Mouse (Mus musculus) embryonic facial prominence, embryonic 11.5 days (tissue): ENCODE results near the gene Gm20388. TPM values are rescaled to one million over a fixed set of nuclear protein-coding genes. Genes with fewer than 3 reads are reported as not detected.

Experiments used
- ATAC-seq: fragments of 200-750 bp; cut with Nextera tagmentation; replicated peaks from 2 replicates; pipeline ENCODE4 v1.8.0; 2017; ENCODE audit warnings: low read depth; ENCODE audit not compliant: insufficient number of reproducible peaks, low FRiP score, low TSS enrichment
- DNase-seq: peaks from one replicate; pipeline ENCODE4 v3.0.0-alpha.2; 2015; ENCODE audit warnings: low spot score
- H3K27ac ChIP-seq: fragments of 300-500 bp; sonication (generic); replicated peaks from 2 replicates; pipeline ENCODE4 v1.5.1; 2014; ENCODE audit warnings: mild to moderate bottlenecking, low read depth, low read length, control low read depth
- H3K27me3 ChIP-seq: fragments of 300-500 bp; sonication (generic); 2 replicates; pipeline ENCODE4 v1.6.1; 2014; ENCODE audit warnings: mild to moderate bottlenecking, low read length, moderate library complexity, mixed read lengths; ENCODE audit not compliant: control insufficient read depth, insufficient read depth
- H3K36me3 ChIP-seq: fragments of 300-500 bp; sonication (generic); replicated peaks from 2 replicates; pipeline ENCODE4 v1.6.1; 2014; ENCODE audit warnings: low read depth, mild to moderate bottlenecking, low read length, moderate library complexity, mixed read lengths; ENCODE audit not compliant: control insufficient read depth, insufficient read depth
- H3K4me1 ChIP-seq: fragments of 300-500 bp; sonication (generic); 2 replicates; pipeline ENCODE4 v1.6.1; 2014; ENCODE audit warnings: low read length, mixed read lengths; ENCODE audit not compliant: control insufficient read depth, insufficient read depth
- H3K4me2 ChIP-seq: fragments of 300-500 bp; sonication (generic); 2 replicates; pipeline ENCODE4 v1.6.1; 2014; ENCODE audit warnings: low read depth, mild to moderate bottlenecking, control low read depth, low read length, moderate library complexity
- H3K4me3 ChIP-seq: fragments of 300-500 bp; sonication (generic); 2 replicates; pipeline ENCODE4 v1.5.1; 2014; ENCODE audit warnings: low read depth, low read length, control low read depth
- H3K9ac ChIP-seq: fragments of 300-500 bp; sonication (generic); replicated peaks from 2 replicates; pipeline ENCODE4 v1.6.1; 2014; ENCODE audit warnings: mild to moderate bottlenecking, control low read depth, low read length
- H3K9me3 ChIP-seq: fragments of 300-500 bp; sonication (generic); replicated peaks from 2 replicates; pipeline ENCODE4 v1.6.1; 2016; ENCODE audit warnings: mild to moderate bottlenecking, low read length, inconsistent platforms, mixed read lengths; ENCODE audit not compliant: control insufficient read depth
- WGBS: fragments of 180-500 bp; shearing (Covaris S2); extraction: QIAGEN DNeasy Blood & Tissue Kit; methylation state at CpG from one replicate; pipeline ENCODE4 v1.1.7; 2014; 5-methylcytosine and 5-hydroxymethylcytosine counted together
- polyA plus RNA-seq: library from polyadenylated mRNA; unstranded; fragments of >200 nt; fragmentation: Nextera tagmentation; extraction: Ambion mirVana; gene quantifications from 2 replicates; pipeline ENCODE4 v1.2.1, GENCODE M21; 2014

Gene Gm20388
- polyA plus RNA-seq, 1 experiment from 2014 or later, result 3.1 TPM

DNA sequence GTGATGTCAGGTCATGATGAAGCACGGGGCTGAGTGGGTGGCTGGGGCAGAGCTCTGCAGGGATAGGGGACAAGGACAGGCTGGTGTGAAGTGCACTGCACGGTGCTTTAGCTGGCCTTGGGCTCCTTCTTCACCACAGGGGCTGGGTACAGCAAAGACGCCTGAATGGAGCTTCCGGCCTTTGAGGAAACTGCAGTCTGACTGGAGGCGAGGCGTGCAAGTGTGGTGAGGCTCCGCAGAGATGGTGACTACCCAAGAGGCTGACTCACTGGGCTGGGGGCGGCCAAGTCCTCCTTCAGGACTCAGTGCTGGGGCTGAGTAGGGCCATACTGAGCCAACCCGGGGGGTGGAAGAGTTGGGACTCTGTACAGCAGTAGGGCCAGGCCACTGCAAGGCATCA, 295.3 kb downstream of the Gm20388 start:
- Histone ChIP-seq H3K36me3 (no peaks in the 10 kb centered on the region), H3K4me3 (no peak overlapping the region), H3K27ac (no peak overlapping the region), H3K4me1 (peaks cover 3% of the 10 kb centered on the region), H3K4me2 (no peak overlapping the region), H3K27me3 (no peaks in the 10 kb centered on the region), H3K9me3 (no peaks in the 10 kb centered on the region), H3K9ac (no peak overlapping the region)
- DNase-seq, result no peak
- no peak for ATAC-seq
- WGBS, result 85% methylated on average over 9 of the region's 9 CpGs

DNA sequence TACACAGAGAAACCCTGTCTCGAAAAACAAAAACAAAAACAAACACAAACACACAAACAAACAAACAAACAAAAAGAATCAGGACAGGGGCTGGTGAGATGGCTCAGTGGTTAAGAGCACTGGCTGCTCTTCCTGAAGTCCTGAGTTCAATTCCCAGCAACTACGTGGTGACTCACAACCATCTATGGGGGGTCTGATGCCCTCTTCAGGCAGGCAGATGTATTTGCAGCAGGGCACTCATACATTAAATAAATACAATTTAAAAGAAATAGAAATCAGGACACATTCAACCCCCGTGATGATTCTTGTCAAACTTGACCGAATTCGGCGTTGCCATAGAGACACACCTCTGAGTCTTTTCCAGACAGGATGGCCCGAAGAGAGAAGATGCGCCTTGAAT, 296.7 kb downstream of the Gm20388 start:
- Histone ChIP-seq H3K4me1 (peaks cover 3% of the 10 kb centered on the region), H3K9ac (no peak overlapping the region), H3K4me3 (no peak overlapping the region), H3K27ac (no peak overlapping the region), H3K27me3 (no peaks in the 10 kb centered on the region), H3K9me3 (no peaks in the 10 kb centered on the region), H3K36me3 (no peaks in the 10 kb centered on the region), H3K4me2 (no peak overlapping the region)
- WGBS, result 90% methylated on average over 8 of the region's 8 CpGs
- ATAC-seq, result no peak
- no peak for DNase-seq

DNA sequence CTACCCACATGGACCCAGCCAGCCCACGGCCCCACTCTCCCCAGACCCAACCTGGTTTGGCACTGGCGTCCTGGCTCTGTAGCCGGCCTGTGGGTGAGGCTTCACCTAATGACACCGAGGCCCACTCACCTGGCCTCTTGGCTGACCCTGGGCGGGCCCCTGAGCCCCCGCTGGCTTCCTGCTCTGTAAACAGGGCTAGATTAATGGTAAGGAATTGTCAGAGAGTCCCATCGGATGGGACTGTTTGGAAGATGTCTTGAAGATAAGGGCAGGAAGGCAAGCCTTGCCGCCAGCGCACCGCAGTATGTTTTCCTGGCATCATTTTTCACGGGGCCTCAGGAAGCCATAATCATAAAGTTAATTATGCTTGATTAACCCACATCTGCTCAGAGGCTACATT, 297.5 kb downstream of the Gm20388 start:
- Histone ChIP-seq H3K27me3 (no peaks in the 10 kb centered on the region), H3K4me1 (peaks cover 3% of the 10 kb centered on the region), H3K36me3 (no peaks in the 10 kb centered on the region), H3K4me2 (no peak overlapping the region), H3K4me3 (no peak overlapping the region), H3K9me3 (no peaks in the 10 kb centered on the region), H3K27ac (no peak overlapping the region), H3K9ac (0 out of 2 replicates have a peak overlapping the region, but pooled peaks have one; percentile 22)
- 59% methylated on average over 11 of the region's 11 CpGs for WGBS
- no peak for ATAC-seq
- DNase-seq, result no peak

DNA sequence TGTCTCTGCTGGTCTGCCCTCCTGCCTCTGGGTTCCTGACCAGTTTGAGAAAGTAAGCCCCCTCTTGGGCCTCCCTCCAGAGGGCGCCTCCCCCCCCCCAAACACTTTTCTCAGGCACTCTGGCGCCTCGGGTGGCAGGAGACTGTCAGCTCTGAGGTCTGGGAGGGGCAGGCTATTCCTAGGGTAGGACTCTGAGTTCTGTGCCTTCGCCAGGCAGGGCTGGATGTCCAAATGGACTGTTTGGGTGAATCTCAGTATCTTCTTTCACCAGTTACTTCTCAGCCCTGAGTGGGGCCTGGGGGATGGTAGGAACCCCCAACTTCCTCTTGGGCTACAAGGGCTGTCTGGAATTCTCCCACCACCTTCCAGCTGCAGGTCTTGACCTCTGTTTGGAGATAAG, 300.7 kb downstream of the Gm20388 start:
- Histone ChIP-seq H3K36me3 (no peaks in the 10 kb centered on the region), H3K27ac (no peak overlapping the region), H3K9ac (no peak overlapping the region), H3K9me3 (no peaks in the 10 kb centered on the region), H3K4me3 (no peak overlapping the region), H3K4me1 (peaks cover 8% of the 10 kb centered on the region), H3K27me3 (no peaks in the 10 kb centered on the region), H3K4me2 (no peak overlapping the region)
- ATAC-seq (no peak), DNase-seq (peak; percentile 54)
- WGBS, result 6% methylated on average over 4 of the region's 4 CpGs

DNA sequence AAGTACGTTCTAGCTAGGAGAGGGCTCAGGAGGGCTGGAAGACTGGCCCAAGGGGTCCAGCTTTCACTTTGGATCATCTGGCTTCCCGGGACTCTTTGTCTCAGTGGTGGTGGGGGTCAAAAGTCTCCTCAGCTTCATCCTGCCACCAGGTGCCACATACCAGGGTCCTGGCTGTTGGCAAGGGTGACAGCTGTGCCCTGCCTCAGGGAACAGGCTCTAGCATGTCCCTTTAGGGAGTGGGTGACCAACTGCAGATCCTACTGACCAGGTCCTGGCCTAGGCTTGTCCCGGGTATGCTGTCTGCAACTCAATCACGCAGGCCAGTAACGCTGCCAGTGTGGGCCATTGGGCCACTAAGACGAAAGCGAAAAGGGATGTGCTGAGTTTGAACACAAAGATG, 302.0 kb downstream of the Gm20388 start:
- peaks cover 14% of the 10 kb centered on the region for H3K4me1 ChIP-seq
- H3K4me2 ChIP-seq, result no peak overlapping the region

DNA sequence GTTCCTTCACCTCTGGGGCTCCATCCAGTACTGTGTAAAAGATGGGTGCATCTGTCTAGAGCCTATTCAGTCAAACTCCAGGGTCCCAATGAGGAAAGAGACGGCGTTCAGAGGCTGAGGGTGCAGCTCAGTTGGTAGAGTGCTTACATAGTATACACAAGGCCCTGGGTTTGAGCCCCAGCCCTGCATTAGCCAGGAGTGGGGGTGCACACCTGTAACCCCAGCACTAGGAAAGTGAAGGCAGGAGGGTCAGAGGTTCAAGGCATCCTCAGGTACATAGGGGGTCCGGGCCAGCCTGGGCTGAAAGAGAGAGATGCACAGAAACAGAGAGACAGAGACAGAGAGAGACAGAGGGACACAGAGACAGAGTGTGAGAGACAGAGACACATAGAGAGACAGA, 302.6 kb downstream of the Gm20388 start:
- Histone ChIP-seq H3K4me1 (peaks cover 15% of the 10 kb centered on the region), H3K27me3 (no peaks in the 10 kb centered on the region), H3K27ac (no peak overlapping the region), H3K4me3 (no peak overlapping the region), H3K9me3 (no peaks in the 10 kb centered on the region), H3K9ac (no peak overlapping the region), H3K36me3 (no peaks in the 10 kb centered on the region), H3K4me2 (no peak overlapping the region)
- ATAC-seq, result no peak
- WGBS, result 92% methylated on average over 3 of the region's 3 CpGs
- DNase-seq, result no peak

More for the DNA sequence above, 302.0 kb downstream of the Gm20388 start:
- ATAC-seq (no peak), DNase-seq (no peak)
- no peaks in the 10 kb centered on the region for H3K36me3 ChIP-seq
- H3K4me3 ChIP-seq, result no peak overlapping the region
- H3K9ac ChIP-seq, result no peak overlapping the region
- no peaks in the 10 kb centered on the region for H3K27me3 ChIP-seq
- H3K27ac ChIP-seq, result no peak overlapping the region
- no peaks in the 10 kb centered on the region for H3K9me3 ChIP-seq
- 83% methylated on average over 7 of the region's 7 CpGs for WGBS

DNA sequence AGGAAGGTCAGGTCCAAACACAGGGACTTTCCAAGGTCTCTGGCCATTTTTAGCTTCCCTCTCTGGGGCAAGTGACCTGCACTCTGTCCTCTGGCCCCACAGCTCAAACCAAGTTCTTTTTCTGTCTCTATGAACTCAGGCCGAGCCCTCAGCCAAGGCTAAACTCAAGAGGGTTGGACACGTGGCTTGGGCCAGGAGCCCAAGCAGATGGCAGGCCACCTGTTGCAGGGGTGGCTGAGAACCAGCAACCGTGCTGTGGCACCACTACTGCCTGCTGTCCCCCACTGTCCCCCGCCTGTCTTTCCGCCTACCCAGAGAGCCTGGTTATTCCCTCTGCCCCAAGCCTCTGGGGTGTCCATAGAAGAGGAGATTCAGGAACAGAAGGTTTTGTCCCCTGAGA, 303.3 kb downstream of the Gm20388 start:
- H3K9me3 ChIP-seq, result no peaks in the 10 kb centered on the region
- WGBS, result 73% methylated on average over 5 of the region's 5 CpGs

DNA sequence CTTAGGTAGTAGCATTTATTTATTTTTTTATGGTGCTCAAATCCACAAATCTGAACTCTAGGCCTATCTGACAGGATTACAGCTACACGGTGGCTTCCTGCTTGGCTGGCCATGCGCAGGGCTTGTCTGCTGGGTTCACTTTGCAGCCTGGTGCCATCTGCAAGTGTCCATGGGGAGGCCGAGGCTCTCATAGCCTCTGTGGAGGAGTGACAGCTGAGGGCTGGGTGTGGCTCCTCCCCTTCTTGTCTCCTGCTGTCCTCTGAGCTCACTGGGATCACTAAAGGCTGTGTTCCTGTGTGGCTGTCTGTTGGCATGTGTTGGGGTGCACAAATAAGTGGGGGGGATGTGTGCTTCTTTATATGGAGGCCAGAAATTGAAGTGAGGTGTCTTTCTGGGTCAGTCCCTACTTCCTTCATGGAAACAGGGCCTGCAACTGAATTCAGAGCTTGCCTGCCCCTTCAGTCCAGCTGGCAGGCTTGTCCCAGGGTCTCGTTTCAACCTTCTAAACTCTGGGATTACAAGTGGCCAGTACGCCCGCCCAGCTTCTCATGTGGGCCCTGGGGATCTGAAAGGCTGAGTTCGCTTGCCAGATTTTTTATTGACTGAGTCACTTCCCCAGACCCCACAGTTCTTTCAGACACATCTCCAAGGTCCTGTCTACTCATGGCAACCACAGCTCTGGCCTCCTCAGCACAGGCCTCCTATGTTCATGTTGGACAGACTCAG, 304.9 kb downstream of the Gm20388 start:
- H3K4me2 ChIP-seq, result no peak overlapping the region
- DNase-seq, result no peak
- no peak overlapping the region for H3K4me3 ChIP-seq
- no peak for ATAC-seq
- H3K27me3 ChIP-seq, result no peaks in the 10 kb centered on the region
- H3K36me3 ChIP-seq, result no peaks in the 10 kb centered on the region
- no peaks in the 10 kb centered on the region for H3K9me3 ChIP-seq
- peaks cover 15% of the 10 kb centered on the region for H3K4me1 ChIP-seq
- WGBS, result 39% methylated on average over 7 of the region's 7 CpGs
- no peak overlapping the region for H3K27ac ChIP-seq
- no peak overlapping the region for H3K9ac ChIP-seq

More for the DNA sequence above, 303.3 kb downstream of the Gm20388 start:
- Histone ChIP-seq H3K27ac (no peak overlapping the region), H3K9ac (no peak overlapping the region), H3K4me1 (peaks cover 15% of the 10 kb centered on the region), H3K27me3 (no peaks in the 10 kb centered on the region), H3K4me2 (no peak overlapping the region), H3K4me3 (no peak overlapping the region), H3K36me3 (no peaks in the 10 kb centered on the region)
- ATAC-seq (no peak), DNase-seq (no peak)
